Mouse (Mus musculus) heart, embryonic 12.5 days (tissue): ENCODE measurements around the gene Ckmt2. TPM values are rescaled to one million over a fixed set of nuclear protein-coding genes. Genes with fewer than 3 reads are reported as not detected.

Experiments
- ATAC-seq: fragments of 200-750 bp; cut with Nextera tagmentation; 2 replicates; pipeline ENCODE4 v1.8.0; 2017; ENCODE audit warnings: moderate TSS enrichment, moderate library complexity; ENCODE audit not compliant: insufficient number of reproducible peaks, low FRiP score
- H3K27ac ChIP-seq: fragments of 300-500 bp; sonication (generic); 2 replicates; pipeline ENCODE4 v1.5.1; 2016; ENCODE audit warnings: mild to moderate bottlenecking, moderate library complexity; ENCODE audit not compliant: poor library complexity, severe bottlenecking
- H3K27me3 ChIP-seq: fragments of 300-500 bp; sonication (generic); replicated peaks from 2 replicates; pipeline ENCODE4 v1.6.1; 2016; ENCODE audit warnings: mild to moderate bottlenecking, moderate library complexity
- H3K36me3 ChIP-seq: fragments of 300-500 bp; sonication (generic); 2 replicates; pipeline ENCODE4 v1.6.1; 2016; ENCODE audit warnings: mild to moderate bottlenecking, moderate library complexity
- H3K4me1 ChIP-seq: fragments of 300-500 bp; sonication (generic); replicated peaks from 2 replicates; pipeline ENCODE4 v1.6.1; 2016; ENCODE audit warnings: mild to moderate bottlenecking
- H3K4me2 ChIP-seq: fragments of 300-500 bp; sonication (generic); 2 replicates; pipeline ENCODE4 v1.6.1; 2016; ENCODE audit warnings: mild to moderate bottlenecking, moderate library complexity
- H3K4me3 ChIP-seq: fragments of 300-500 bp; sonication (generic); 2 replicates; pipeline ENCODE4 v1.5.1; 2016; ENCODE audit warnings: mild to moderate bottlenecking
- H3K9ac ChIP-seq: fragments of 300-500 bp; sonication (generic); 2 replicates; pipeline ENCODE4 v1.6.1; 2016; ENCODE audit warnings: mild to moderate bottlenecking, moderate library complexity
- H3K9me3 ChIP-seq: fragments of 300-500 bp; sonication (generic); replicated peaks from 2 replicates; pipeline ENCODE4 v1.6.1; 2016; ENCODE audit warnings: mild to moderate bottlenecking, moderate library complexity
- WGBS: fragments of 180-500 bp; shearing (Covaris S2); methylation state at CpG from one replicate; pipeline ENCODE4 v1.1.7; 2016; 5-methylcytosine and 5-hydroxymethylcytosine counted together
- polyA plus RNA-seq: library from polyadenylated mRNA; unstranded; fragments of >200 nt; fragmentation: Nextera tagmentation; extraction: Ambion mirVana; gene quantifications from 2 replicates; pipeline ENCODE4 v1.2.1, GENCODE M21; 2016

The Ckmt2 gene
- polyA plus RNA-seq, 1 experiment from 2014 or later = 12.2 TPM

DNA sequence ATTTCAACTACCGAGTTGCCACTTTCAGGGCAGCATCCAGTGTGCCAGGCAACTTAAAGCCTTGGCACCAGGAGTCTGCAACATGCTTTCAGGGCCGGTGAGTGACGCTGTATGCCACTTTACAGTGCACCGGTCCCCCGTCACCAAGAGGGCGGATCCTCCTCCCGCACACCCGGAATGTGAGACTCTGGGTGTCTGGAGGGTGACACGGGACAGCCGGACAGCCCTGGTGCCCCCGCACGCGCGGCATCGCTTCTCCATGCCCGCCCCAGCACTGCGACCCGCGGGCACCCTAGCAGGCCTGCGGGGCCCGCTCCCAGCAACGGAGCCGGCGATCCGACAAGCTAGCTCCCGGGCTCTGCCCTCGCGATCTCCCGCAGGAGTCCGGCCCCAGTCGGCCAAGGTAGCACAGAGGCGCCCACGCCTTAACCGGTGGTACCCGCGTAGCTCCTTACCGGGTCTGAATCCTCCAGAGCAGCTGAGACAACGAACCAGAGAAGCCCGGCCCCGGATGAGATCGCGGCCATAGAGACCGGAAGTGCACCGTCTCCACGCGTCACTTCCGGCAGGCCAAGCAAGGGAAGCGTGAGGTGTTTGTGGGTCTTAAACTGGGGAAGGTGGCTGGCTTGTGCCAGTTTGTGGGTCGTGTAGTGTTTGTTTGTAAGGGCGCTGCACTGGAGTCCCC, 69.4 kb downstream of the Ckmt2 start, which contains the start of gene Zcchc9:
Gene Zcchc9 (minus strand): TSS at position 551 of the 685 bp plus-strand sequence.
- Histone ChIP-seq H3K36me3 (peaks cover 17% of the 10 kb centered on the region), H3K27ac (peak within 1 kb of the TSS; percentile 95)
- under 1% methylated on average over 50 of the region's 50 CpGs for WGBS

More for the DNA sequence above, 69.4 kb downstream of the Ckmt2 start, which contains the start of gene Zcchc9:
- H3K4me2 ChIP-seq = peak within 1 kb of the TSS; percentile 79
- no peaks in the 10 kb centered on the region for H3K27me3 ChIP-seq
- H3K4me3 ChIP-seq = peak within 1 kb of the TSS; percentile 95
- peaks cover 7% of the 10 kb centered on the region for H3K4me1 ChIP-seq
- peak within 1 kb of the TSS; percentile 98 for H3K9ac ChIP-seq
- H3K9me3 ChIP-seq = no peaks in the 10 kb centered on the region
- ATAC-seq = peak; percentile 97

Other genes with a start within 250 kb of the Ckmt2 start
- gene Acot12, start 135.4 kb downstream of the Ckmt2 start, polyA plus RNA-seq = not detected in 2 replicates
- 23.1 and 25.6 TPM in 2 replicates for gene Zcchc9, start 69.2 kb downstream of the Ckmt2 start, polyA plus RNA-seq